Mouse (Mus musculus) MEL-GATA-1-ER (cell line): Measurements from ENCODE around the gene Cnp.
A peak's percentile ranks its signal among the peaks of the same experiment; 100 is the strongest.
"Not testable (repeated sequence)": the region's sequence is repeated elsewhere in the genome, so short reads cannot be mapped to it uniquely, and the experiment has no call there.

Experiments used
- DNase-seq: peaks from one replicate; pipeline ENCODE4 v3.0.0-alpha.2; 2012; ENCODE audit warnings: low read depth; ENCODE audit errors: extremely low read depth

The Cnp gene

GRCm38 (mm10) chr11:100574708-100575483 is at the start of gene Cnp:
Gene Cnp (plus strand): TSS chr11:100574904.
- DNase-seq = peak; percentile 33

GRCm38 (mm10) chr11:100524987-100525630 is 49.6 kb upstream of the Cnp start:
- DNase-seq = no peak

GRCm38 (mm10) chr11:100526052-100526816 is 48.5 kb upstream of the Cnp start:
- no peak for DNase-seq

DNA sequence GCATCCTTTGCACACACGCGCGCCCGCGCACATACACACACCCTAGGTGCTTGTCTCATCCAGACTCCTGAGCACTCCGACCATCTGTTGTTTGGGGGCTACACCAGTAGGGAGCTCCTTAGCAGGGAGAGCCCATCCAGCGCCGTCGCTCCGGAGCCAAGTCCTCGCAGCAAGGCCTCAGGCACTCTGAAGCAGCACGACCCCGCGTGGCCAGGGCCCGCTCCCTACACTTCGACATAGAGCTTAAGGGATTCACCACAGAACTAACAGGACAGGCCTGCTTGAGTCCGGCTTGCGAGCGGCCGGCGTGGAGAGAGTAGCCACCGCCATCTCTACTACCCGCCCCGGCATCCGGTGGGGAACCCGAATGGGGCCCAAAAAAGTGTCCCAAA is 47.6 kb upstream of the Cnp start:
- no peak for DNase-seq

GRCm38 (mm10) chr11:100527458-100528374 is 47.0 kb upstream of the Cnp start, which contains the start of gene Acly:
Gene Acly (minus strand): TSS chr11:100528000.
- peak; percentile 93 for DNase-seq

- DNase-seq = no peak
Observed at GRCm38 (mm10) chr11:100528375-100529165, 46.1 kb upstream of the Cnp start.

- no peak for DNase-seq
Observed at GRCm38 (mm10) chr11:100533871-100534270, 40.8 kb upstream of the Cnp start.

DNA sequence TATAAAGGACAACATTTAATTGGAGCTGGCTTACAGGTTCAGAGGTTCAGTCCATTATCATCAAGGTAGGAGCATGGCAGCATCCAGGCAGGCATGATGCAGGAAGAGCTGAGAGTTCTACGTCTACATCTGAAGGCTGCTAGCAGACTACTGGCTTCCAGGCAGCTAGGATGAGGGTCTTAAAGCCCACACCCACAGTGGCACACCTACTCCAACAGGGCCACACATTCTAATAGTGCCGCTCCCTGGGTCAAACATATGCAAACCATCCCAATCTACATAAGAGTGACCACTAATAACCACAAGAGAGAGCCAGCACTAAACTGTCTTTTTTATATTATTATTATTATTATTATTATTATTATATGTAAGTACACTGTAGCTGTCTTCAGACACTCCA is 40.3 kb upstream of the Cnp start:
- DNase-seq = not testable (repeated sequence)

- not testable (repeated sequence) for DNase-seq
Observed at GRCm38 (mm10) chr11:100534821-100535220, 39.9 kb upstream of the Cnp start.

DNA sequence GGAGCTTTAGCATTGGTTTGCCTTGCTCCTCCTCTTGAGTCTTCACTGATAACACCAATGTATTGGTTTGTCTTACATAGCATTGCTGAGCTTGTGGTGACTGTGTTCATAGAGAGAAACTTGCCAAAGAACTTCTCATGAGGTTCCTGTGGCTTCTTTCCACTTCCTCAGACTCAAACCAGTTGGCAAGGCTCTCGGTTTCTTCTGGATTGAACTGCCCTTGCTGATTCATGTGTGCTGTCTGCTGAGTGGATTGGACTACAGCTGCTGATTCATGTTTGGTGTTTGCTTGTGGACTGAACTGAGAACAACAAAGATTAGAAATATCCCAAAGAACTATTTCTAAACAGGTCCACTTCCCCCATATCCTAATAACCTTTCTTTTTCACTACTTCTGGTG is 38.7 kb upstream of the Cnp start:
- no peak for DNase-seq

DNA sequence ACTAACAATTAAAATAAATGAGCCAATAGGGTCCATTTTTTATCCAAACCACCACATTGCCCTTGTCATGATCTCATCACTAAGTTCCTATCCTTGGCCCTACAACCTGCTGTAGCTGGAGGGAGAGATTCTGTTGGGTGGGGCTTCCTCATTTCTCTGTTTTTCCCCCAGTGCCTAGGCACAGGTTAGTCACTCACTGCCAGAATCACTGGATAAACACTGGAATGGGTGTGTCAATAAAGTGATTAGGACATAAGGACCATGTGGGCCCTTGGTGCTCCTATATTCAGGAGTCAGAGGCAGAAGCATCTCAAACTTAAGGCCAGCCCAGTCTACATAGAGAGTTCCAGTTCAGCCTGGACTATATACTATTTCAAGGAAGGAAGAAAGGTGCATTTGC is 38.2 kb upstream of the Cnp start:
- no peak for DNase-seq

DNA sequence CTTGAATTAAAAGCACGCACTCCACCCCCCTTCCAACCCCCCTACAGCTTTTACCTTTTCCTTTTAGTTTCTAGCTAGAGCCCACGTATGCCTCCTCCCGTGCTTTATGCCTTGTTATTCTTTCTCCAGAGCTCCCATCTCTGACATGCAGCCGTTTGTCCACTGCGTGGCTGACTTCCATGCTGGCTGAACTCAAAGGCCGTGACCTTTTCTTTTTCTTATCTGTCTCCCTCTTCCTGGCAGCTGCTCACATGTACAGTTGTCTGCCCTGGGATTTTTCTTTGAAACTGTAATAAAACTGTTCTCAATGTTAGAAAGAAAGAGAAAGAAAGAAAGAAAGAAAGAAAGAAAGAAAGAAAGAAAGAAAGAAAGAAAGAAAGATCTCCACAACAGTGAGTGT is 33.7 kb upstream of the Cnp start:
- no peak for DNase-seq

GRCm38 (mm10) chr11:100541577-100541976 is 33.1 kb upstream of the Cnp start:
- no peak for DNase-seq

- peak; percentile 87 for DNase-seq
Observed at GRCm38 (mm10) chr11:100544832-100545745, 29.6 kb upstream of the Cnp start, which contains the start of gene Ttc25. Gene Ttc25 (plus strand): TSS chr11:100545607.

DNA sequence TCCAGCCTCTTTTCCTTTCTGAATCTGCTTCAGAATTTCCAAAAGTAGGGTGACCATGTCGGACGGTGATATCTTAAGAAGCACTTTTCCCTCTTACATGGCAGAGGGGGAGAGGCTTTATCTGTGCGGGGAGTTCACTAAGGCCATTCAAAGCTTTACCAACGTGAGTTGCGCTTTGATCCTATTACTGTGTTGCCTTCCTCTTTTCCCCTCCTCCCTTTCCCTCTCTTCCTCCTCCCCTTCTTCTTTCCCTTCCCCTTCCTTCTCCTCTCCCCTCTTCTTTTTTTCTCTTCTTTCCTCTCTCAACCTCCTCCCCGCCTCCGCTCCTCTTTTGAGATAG is 29.0 kb upstream of the Cnp start:
- DNase-seq = no peak

- no peak for DNase-seq
Observed at GRCm38 (mm10) chr11:100546955-100547354, 27.7 kb upstream of the Cnp start.

GRCm38 (mm10) chr11:100548141-100548540 is 26.6 kb upstream of the Cnp start:
- no peak for DNase-seq

- DNase-seq = no peak
Observed at GRCm38 (mm10) chr11:100549466-100549865, 25.2 kb upstream of the Cnp start.

DNA sequence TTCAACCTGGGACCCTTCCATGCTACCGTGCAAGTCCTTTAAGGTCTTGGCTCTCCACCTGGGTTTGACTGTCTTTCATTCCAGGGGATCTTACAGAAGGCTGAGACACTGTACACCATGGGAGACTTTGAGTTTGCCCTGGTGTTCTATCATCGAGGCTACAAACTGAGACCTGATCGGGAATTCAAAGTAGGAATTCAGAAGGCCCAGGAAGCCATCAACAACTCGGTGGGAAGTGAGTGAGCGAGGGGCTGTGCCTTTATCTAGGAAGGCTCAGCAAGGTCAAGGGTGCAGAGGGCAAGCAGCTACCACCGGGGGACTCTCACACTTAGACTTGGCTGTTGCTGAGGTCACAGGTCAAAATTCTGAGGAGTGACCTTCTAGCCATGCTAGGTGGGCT is 24.6 kb upstream of the Cnp start:
- DNase-seq = no peak
